In the genomic region with DNA sequence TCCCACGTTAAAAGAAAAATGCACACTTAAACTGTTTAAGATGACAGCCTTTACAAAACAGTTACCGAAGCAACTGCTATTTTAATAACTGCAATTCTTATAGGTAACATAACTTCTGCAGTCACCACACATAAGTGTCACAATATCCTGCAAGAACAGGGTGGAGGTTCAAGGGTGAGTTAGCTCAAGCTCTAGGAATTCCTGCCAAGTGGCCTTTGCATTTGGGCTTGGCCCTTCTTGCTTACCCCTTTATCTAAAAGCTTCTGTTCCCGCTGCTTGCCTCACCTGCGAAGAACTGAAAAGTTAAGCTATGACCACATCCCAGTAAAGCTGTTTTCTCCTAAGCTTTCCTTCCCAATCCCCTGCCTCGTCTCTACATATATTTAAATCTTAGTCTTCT, we compare ENCODE assay signal across 16 mouse cellular contexts.
"Had no signal": no experiment of that assay in that cellular context is flagged by ENCODE, and none has a peak within 500 bp of the region (broad histone marks: within the 10 kb centered on the region; RNA-seq: fewer than 3 reads in every experiment).

No protein-coding gene starts in this region.

- H3K36me3 ChIP-seq: lung, embryonic 15.5 days; neural tube, embryonic 12.5 days; stomach, embryonic 15.5 days had no signal

- H3K9me3 ChIP-seq: lung, embryonic 15.5 days; megakaryocyte, embryonic 14.5 days; midbrain, embryonic 13.5 days; midbrain, embryonic 15.5 days; neural tube, embryonic 12.5 days; stomach, embryonic 15.5 days had no signal

- H3K27me3 ChIP-seq: lung, embryonic 15.5 days; megakaryocyte, embryonic 14.5 days; midbrain, embryonic 13.5 days; midbrain, embryonic 15.5 days; neural tube, embryonic 12.5 days; stomach, embryonic 15.5 days had no signal

- DNase-seq: liver, postnatal 0 days; lung, adult 2 months; lung, postnatal 10 days; lung, postnatal 36 days; right cerebral cortex, postnatal 14 days; thymus, adult 18-20 months; thymus, postnatal 14 days; thymus, postnatal 36 days had no signal

- ATAC-seq: liver, postnatal 0 days; midbrain, embryonic 13.5 days; midbrain, embryonic 15.5 days had no signal

- H3K4me2 ChIP-seq: lung, embryonic 15.5 days; midbrain, embryonic 11.5 days; midbrain, embryonic 13.5 days; midbrain, embryonic 15.5 days; neural tube, embryonic 12.5 days; stomach, embryonic 15.5 days had no signal

- H3K27ac ChIP-seq: lung, embryonic 15.5 days; macrophage; midbrain, embryonic 13.5 days; midbrain, embryonic 15.5 days; neural tube, embryonic 12.5 days; stomach, embryonic 15.5 days had no signal

- H3K4me3 ChIP-seq: lung, embryonic 15.5 days; megakaryocyte, embryonic 14.5 days; midbrain, embryonic 13.5 days; midbrain, embryonic 15.5 days; neural tube, embryonic 12.5 days; stomach, embryonic 15.5 days had no signal

- H3K9ac ChIP-seq: liver, postnatal 0 days; lung, embryonic 15.5 days; midbrain, embryonic 13.5 days; midbrain, embryonic 15.5 days; neural tube, embryonic 12.5 days; stomach, embryonic 15.5 days had no signal

- H3K4me1 ChIP-seq: lung, embryonic 15.5 days; megakaryocyte, embryonic 14.5 days; midbrain, embryonic 13.5 days; midbrain, embryonic 15.5 days; neural tube, embryonic 12.5 days; stomach, embryonic 15.5 days had no signal
